Mouse (Mus musculus) liver, postnatal 0 days (tissue): ENCODE results near the gene Mpzl1.

ENCODE experiments used
- CTCF ChIP-seq: sonication (generic); IDR thresholded peaks from 2 replicates; pipeline ENCODE4 v1.5.1; 2016; ENCODE audit warnings: antibody characterized with exemption, low read depth
- EP300 ChIP-seq: IDR thresholded peaks from 2 replicates; pipeline ENCODE4 v1.6.1; 2016; ENCODE audit warnings: antibody characterized with exemption, low read depth, mild to moderate bottlenecking

GRCm38 (mm10) chr1:165587845-165588244, 46.5 kb downstream of the Mpzl1 start:
- no peak for TF ChIP-seq EP300
- TF ChIP-seq CTCF = no peak
